Mouse (Mus musculus) spleen, adult 12 weeks (tissue): Measurements from ENCODE around the gene Polr2g.
"Not testable (repeated sequence)": the region's sequence is repeated elsewhere in the genome, so short reads cannot be mapped to it uniquely, and the experiment has no call there.

ENCODE experiments used
- DNase-seq: peaks from one replicate; pipeline ENCODE4 v3.0.0; 2022; ENCODE audit warnings: low spot score

Gene Polr2g

DNA sequence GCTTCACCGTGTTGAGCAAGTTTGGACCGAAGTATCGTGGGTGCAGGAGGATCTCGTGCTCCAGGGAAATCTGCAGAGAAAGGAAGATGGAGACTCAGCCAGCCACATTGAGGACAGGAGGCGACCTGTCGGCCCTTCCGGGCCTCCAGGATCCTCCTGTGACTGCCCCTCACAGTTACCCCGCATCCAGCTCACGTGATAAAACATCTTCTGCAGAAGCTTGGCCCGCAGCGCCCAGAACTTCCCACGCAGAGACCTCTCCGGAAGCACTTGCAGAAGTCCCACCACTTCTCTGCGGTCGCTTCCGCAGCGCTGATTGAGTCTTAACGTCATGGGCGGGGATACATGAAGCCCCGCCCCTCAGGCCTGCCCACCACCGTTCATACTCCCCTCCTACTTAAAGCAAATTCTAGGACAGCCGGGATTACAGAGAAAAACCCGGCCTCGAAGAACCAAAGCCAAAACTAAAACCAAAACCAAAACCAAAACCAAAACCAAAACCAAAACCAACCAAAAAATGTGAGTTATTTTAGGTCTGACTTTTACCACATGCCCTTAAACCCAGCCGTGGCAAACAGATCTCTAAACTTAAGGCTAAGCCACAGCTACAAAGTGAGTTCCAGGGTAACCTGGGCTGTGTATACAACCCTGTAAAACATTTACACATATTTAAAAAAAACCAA lies at the start of gene Polr2g:
Gene Polr2g (minus strand): TSS at position 314 of the 683 bp plus-strand sequence.
- peak; percentile 75 for DNase-seq

DNA sequence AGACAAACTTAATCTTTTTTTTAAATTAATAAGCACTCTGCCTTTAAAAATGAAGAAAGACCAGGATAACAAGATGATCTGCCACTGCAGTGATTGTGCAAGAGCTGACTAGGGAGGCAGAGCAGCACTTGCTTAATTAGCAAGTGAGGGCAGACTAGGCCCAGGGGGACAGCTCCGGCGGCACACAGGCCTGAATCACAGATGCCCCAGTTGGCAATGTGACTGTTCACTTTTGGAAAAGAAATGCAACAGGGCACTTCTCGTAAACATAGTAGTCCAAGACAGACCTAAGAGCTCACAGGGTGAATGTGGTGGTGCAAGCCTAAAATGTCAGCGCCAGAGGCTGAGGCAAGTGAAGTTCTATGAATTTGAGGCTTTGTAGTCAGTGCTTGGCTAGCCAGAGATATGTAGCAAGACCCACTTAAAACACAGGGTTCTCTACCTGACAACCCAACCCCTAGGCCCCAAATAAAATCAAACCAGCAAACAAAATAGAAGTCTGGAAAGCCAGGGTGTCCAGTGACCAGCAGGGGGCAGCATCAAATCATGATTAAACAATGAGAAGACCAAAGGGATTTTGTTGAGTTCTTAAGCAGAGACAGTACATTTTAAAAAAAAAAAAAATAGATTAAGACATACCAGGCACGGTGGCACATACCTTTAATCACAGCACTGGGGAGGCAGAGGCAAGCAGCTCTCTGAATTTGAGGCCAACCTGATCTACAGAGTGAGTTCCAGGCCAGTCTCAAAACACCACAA lies 46.2 kb upstream of the Polr2g start:
- peak; percentile 54 for DNase-seq

- DNase-seq: no peak
Observed at GRCm38 (mm10) chr19:8842961-8843360, 44.6 kb upstream of the Polr2g start.

GRCm38 (mm10) chr19:8841012-8841411 lies 42.6 kb upstream of the Polr2g start:
- no peak for DNase-seq

GRCm38 (mm10) chr19:8839908-8840791 lies 41.8 kb upstream of the Polr2g start:
- peak; percentile 65 for DNase-seq

DNA sequence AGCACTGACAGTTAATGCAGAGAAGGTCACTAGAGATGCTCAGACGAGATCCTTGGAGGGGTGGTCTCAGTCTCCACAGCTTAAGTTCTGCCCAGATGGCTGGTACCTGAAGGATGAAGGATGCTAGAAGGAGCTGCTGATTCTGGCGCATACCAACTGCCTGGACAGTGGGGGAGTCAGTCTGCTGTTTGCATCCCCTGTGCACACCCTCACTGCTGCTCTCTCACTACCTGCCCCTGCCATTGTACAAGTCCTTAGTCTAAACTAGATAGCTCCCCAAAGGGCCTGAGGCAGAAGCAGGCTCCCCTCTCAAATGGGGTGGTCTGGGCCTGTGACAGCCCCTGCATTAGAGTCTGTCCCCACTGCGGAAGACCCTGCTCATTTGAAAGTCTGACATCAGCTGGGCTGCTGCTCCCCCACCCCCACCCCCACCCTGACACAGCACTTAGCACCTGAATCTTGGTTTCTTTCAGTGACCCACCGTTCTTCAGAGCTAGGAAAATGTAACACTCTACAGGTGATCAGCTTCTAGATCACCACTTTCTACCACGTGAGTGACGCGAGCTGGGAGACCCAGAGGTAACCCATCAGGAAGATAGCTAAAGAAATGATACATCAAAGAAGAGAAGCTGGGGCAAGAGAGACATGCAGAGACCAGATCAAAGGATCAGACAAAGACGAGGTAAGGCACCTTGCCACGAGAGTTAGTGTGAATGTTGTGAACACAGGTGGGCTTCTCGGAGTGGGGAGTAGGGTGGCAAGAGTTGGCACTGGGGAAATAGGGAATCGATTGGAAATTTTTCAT lies 40.9 kb upstream of the Polr2g start, which contains the start of gene Gng3:
Gene Gng3 (minus strand): TSS at position 92 of the 805 bp plus-strand sequence.
- DNase-seq: no peak

- no peak for DNase-seq
Observed at GRCm38 (mm10) chr19:8838041-8838730, 39.8 kb upstream of the Polr2g start.

GRCm38 (mm10) chr19:8837251-8837791 lies 38.9 kb upstream of the Polr2g start, which contains the start of gene Bscl2:
Gene Bscl2, plus strand, starts transcription at chr19:8837467.
- DNase-seq: peak; percentile 76

DNA sequence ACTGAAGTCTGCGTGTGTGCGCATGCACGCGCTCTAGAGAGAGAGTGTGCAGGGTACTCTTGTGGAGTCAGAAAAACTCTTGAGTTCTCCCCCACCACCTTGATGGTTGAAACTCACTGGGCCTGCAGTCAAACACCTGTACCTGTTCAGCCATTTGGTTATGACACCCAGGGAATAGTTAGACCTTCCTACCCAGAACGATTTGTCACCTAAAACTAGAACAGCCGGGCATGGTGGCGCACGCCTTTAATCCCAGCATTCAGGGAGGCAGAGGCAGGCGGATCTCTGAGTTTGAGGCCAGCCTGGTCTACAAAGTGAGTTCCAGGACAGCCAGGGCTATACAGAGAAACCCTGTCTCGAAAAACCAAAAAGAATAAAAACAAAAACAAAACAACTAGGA lies 38.0 kb upstream of the Polr2g start:
- not testable (repeated sequence) for DNase-seq

GRCm38 (mm10) chr19:8832971-8833370 lies 34.6 kb upstream of the Polr2g start:
- DNase-seq: no peak

- no peak for DNase-seq
Observed at GRCm38 (mm10) chr19:8831262-8831661, 32.9 kb upstream of the Polr2g start.

DNA sequence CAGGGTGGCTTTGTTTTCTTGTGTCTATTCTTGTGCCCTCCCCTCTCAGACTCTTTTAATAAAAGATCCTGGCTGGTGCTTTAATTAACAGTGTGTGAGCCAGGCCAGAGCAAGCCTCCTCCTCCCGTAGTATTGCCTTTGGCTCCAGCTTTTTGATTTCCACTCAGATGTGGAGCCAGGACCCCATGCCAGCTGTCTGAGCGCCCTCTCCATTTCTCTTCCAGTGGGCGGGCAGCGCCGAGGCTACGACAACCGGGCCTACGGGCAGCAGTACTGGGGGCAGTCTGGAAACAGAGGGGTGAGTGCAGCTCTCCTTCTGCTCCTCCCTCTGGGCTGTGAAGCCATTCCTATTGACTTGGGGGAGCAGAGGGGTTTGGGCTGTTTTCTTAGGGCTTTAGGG lies 32.3 kb upstream of the Polr2g start:
- no peak for DNase-seq

DNA sequence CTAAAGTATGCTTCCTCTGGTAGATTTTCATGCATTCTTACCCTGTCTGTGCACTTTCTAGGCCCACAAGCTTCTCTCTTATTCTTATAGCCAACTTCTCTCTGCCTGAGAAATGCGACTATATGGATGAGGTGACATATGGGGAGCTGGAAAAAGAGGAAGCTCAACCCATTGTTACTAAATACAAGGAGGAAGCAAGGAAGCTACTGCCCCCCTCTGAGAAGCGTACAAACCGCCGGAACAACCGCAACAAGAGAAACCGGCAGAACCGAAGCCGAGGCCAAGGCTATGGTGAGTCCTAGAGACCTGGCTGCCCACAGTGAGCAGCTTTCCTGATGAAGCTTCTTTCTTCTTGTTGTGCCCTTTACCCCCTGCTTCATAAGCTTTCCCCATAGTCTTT lies 31.3 kb upstream of the Polr2g start, which contains the start of gene AC129217.1:
Gene AC129217.1 (plus strand): TSS at position 114 of the 400 bp plus-strand sequence.
- DNase-seq: no peak

DNA sequence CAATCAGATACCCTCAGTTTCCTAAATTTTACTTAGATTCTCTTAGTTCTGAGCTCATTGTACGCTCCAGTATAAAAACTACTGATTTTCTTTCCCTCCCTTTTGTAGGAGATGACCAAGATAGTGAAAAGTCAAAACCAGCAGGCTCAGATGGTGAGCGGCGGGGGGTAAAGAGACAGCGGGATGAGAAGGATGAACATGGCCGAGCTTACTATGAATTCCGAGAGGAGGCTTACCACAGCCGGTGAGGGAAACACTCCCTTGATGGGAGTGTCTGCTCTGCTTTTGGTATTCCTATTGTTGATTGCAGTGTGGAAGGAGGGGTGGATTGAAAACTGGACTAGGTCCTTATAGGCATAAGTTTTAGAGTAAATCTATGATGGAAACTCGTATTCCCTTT lies 24.3 kb upstream of the Polr2g start:
- DNase-seq: no peak

- DNase-seq: no peak
Observed at GRCm38 (mm10) chr19:8821146-8821545, 22.8 kb upstream of the Polr2g start.

DNA sequence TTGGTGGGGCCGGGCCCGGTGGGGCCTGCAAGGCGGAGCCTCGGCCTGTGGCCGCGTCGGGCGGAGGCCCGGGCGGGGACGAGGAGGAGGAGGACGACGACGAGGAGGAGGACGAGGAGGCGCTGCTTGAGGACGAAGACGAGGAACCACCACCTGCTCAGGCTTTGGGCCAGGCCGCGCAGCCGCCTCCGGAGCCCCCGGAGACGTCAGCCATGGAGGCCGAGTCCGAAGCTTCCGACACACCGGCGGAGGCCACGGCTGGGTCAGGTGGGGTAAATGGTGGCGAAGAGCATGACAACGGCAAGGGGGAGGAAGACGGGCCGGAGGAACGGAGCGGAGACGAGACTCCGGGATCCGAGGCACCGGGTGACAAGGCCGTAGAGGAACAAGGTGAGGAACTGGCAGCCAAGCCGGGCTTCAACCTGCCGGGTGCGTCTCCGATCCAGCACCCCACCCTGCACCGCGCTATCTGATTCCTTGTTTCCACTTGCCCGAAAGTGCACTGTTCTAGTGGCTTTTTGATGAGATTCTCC lies 22.1 kb upstream of the Polr2g start:
- DNase-seq: no peak

- peak; percentile 95 for DNase-seq
Observed at GRCm38 (mm10) chr19:8819596-8820423, 21.4 kb upstream of the Polr2g start, which contains the start of gene Hnrnpul2. Gene Hnrnpul2, plus strand, starts transcription at chr19:8820010.

DNA sequence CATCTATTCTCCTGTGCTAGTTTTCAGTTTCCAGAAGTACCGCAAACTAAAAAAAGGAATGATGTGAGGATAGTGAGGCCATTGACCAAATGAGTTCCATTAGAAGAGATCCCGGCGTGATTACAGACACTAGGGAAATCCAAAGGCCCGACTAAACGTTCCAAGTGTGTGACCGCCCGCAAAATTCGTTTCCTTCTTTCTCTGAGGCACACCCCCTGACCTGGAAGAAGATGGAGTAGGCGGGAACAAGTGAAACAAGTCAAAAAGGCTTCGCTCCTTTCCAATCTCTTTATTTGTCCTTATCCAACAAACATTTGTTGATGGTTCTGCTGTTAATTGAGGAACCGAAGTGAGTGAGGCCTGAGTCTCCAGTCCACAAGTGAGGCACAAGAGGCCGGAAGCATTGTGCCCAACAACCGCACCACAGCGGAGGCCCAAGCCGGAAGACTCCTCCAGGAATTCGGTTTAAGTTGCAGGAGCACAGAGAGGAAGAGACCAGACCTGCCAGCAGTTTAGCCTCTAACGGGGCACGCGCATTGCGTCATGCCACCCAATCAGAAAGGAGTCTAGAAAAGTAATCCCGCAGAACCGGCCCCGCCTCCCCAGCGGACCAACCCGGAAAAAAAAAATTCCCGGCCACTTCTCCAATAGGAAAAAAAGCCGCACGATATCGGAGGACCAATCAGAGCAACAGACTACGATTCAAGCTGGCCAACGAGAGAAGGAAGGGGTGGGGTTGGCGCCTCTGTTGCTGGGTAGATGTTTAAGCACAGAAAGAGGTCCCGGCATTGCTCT lies 20.6 kb upstream of the Polr2g start, which contains the start of gene Ttc9c:
Gene Ttc9c (minus strand): TSS at position 533 of the 795 bp plus-strand sequence.
- DNase-seq: no peak
